Mouse (Mus musculus) G1E (cell line): Measurements from ENCODE around the gene Rab3b. TPM values are rescaled to one million over a fixed set of nuclear protein-coding genes. Genes with fewer than 3 reads are reported as not detected.

Experiments used
- ATAC-seq: 2 replicates; pipeline ENCODE4 v1.8.0; 2016; ENCODE audit warnings: mild to moderate bottlenecking; ENCODE audit not compliant: insufficient number of reproducible peaks, poor library complexity, low FRiP score, severe bottlenecking; ENCODE audit errors: extremely low read depth
- DNase-seq: peaks from one replicate; pipeline ENCODE4 v3.0.0; 2012; ENCODE audit warnings: low spot score
- H3K27me3 ChIP-seq: 2 replicates; pipeline ENCODE4 v1.6.1; 2012; ENCODE audit warnings: mild to moderate bottlenecking, low read length, inconsistent platforms; ENCODE audit not compliant: insufficient read depth
- H3K36me3 ChIP-seq: replicated peaks from 2 replicates; pipeline ENCODE3; 2012; ENCODE audit warnings: mild to moderate bottlenecking, inconsistent platforms
- H3K4me1 ChIP-seq: 2 replicates; pipeline ENCODE4 v1.6.1; 2012; ENCODE audit warnings: low read depth, low read length, inconsistent platforms, mixed read lengths; ENCODE audit not compliant: insufficient read depth
- H3K4me3 ChIP-seq: 2 replicates; pipeline ENCODE4 v1.5.1; 2012; ENCODE audit warnings: low read depth, mild to moderate bottlenecking, inconsistent platforms, low read length, moderate library complexity, mixed read lengths
- H3K9me3 ChIP-seq: replicated peaks from 2 replicates; pipeline ENCODE4 v1.6.1; 2012; ENCODE audit warnings: inconsistent platforms
- CTCF ChIP-seq: IDR thresholded peaks from 2 replicates; pipeline ENCODE4 v1.5.1; 2012; ENCODE audit warnings: low read depth, low read length, inconsistent platforms, mixed read lengths
- GATA1 ChIP-seq: IDR thresholded peaks from 2 replicates; pipeline ENCODE4 v1.6.1; 2012; ENCODE audit warnings: borderline replicate concordance, low read length, inconsistent platforms, mixed read lengths
- GATA2 ChIP-seq: IDR thresholded peaks from 2 replicates; pipeline ENCODE4 v1.6.1; 2012; ENCODE audit warnings: low read depth, low read length, inconsistent platforms, borderline replicate concordance
- POLR2AphosphoS5 ChIP-seq: IDR thresholded peaks from 2 replicates; pipeline ENCODE4 v1.6.1; 2012; ENCODE audit warnings: low read depth, low read length, inconsistent platforms; ENCODE audit not compliant: insufficient replicate concordance
- TAL1 ChIP-seq: conservative IDR thresholded peaks from 2 replicates; pipeline ENCODE4 v1.6.1; 2012; ENCODE audit warnings: low read depth, low read length, inconsistent platforms, mixed read lengths
- polyA plus RNA-seq: library from polyadenylated mRNA; stranded (reverse); fragments of >175 nt; gene quantifications from 2 replicates; pipeline ENCODE4 v1.2.3, GENCODE M21; 2012
- total RNA-seq, 2 experiments: library from RNA; stranded (forward) in 1 of 2; stranded (reverse) in 1 of 2; fragments of 200-1000 nt in 1 of 2; fragments of >200 nt in 1 of 2; fragmentation: Nextera tagmentation in 1 of 2; gene quantifications; 2 replicates each; pipeline ENCODE4 v1.2.3; 2014 to 2017

Gene Rab3b
- total and polyA plus RNA-seq, 3 experiments: 0.05 to 0.13 TPM; not detected in 1

- Histone ChIP-seq H3K4me1 (no peaks in the 10 kb centered on the region), H3K27me3 (peaks cover 12% of the 10 kb centered on the region), H3K36me3 (no peaks in the 10 kb centered on the region), H3K9me3 (no peaks in the 10 kb centered on the region), H3K4me3 (no peak overlapping the region)
- no peak for DNase-seq
- no peak for ATAC-seq
- TF ChIP-seq GATA1: no peak
- TF ChIP-seq POLR2AphosphoS5: no peak
- no peak for TF ChIP-seq GATA2
- TF ChIP-seq TAL1: no peak
- TF ChIP-seq CTCF: no peak
Observed at GRCm38 (mm10) chr4:108887456-108887855, 8.6 kb downstream of the Rab3b start.

- DNase-seq (no peak), ATAC-seq (no peak)
- Histone ChIP-seq H3K27me3 (peaks cover 20% of the 10 kb centered on the region), H3K4me1 (no peaks in the 10 kb centered on the region), H3K4me3 (no peak overlapping the region), H3K36me3 (no peaks in the 10 kb centered on the region), H3K9me3 (no peaks in the 10 kb centered on the region)
- TF ChIP-seq GATA1 (no peak), TAL1 (no peak), CTCF (no peak), POLR2AphosphoS5 (no peak), GATA2 (no peak)
Observed at GRCm38 (mm10) chr4:108890876-108891275, 12.0 kb downstream of the Rab3b start.

GRCm38 (mm10) chr4:108900421-108900820 lies 21.6 kb downstream of the Rab3b start:
- H3K27me3 ChIP-seq: peaks cover 3% of the 10 kb centered on the region

GRCm38 (mm10) chr4:108902886-108903285 lies 24.0 kb downstream of the Rab3b start:
- no peaks in the 10 kb centered on the region for H3K4me1 ChIP-seq

More at GRCm38 (mm10) chr4:108900421-108900820, 21.6 kb downstream of the Rab3b start:
- Histone ChIP-seq H3K4me1 (no peaks in the 10 kb centered on the region), H3K36me3 (no peaks in the 10 kb centered on the region), H3K9me3 (no peaks in the 10 kb centered on the region), H3K4me3 (no peak overlapping the region)
- TF ChIP-seq POLR2AphosphoS5 (no peak), GATA2 (no peak), TAL1 (no peak), CTCF (no peak), GATA1 (no peak)
- DNase-seq (no peak), ATAC-seq (no peak)

GRCm38 (mm10) chr4:108903346-108903745 lies 24.5 kb downstream of the Rab3b start:
- Histone ChIP-seq H3K27me3 (peaks cover 22% of the 10 kb centered on the region), H3K4me1 (no peaks in the 10 kb centered on the region), H3K36me3 (no peaks in the 10 kb centered on the region), H3K9me3 (no peaks in the 10 kb centered on the region), H3K4me3 (no peak overlapping the region)
- no peak for DNase-seq
- TF ChIP-seq POLR2AphosphoS5: no peak
- no peak for TF ChIP-seq GATA1
- TF ChIP-seq TAL1: no peak
- TF ChIP-seq CTCF: no peak
- TF ChIP-seq GATA2: no peak
- no peak for ATAC-seq

More at GRCm38 (mm10) chr4:108902886-108903285, 24.0 kb downstream of the Rab3b start:
- Histone ChIP-seq H3K36me3 (no peaks in the 10 kb centered on the region), H3K9me3 (no peaks in the 10 kb centered on the region), H3K27me3 (peaks cover 20% of the 10 kb centered on the region), H3K4me3 (no peak overlapping the region)
- DNase-seq: no peak
- ATAC-seq: no peak
- no peak for TF ChIP-seq GATA1
- TF ChIP-seq CTCF: no peak
- TF ChIP-seq GATA2: no peak
- no peak for TF ChIP-seq TAL1
- TF ChIP-seq POLR2AphosphoS5: no peak

- H3K4me1 ChIP-seq: no peaks in the 10 kb centered on the region
- ATAC-seq (no peak), DNase-seq (no peak)
- TF ChIP-seq TAL1: no peak
- TF ChIP-seq GATA1: no peak
- no peak for TF ChIP-seq POLR2AphosphoS5
- no peak for TF ChIP-seq CTCF
- TF ChIP-seq GATA2: no peak
- H3K4me3 ChIP-seq: no peak overlapping the region
- H3K27me3 ChIP-seq: peaks cover 22% of the 10 kb centered on the region
- no peaks in the 10 kb centered on the region for H3K36me3 ChIP-seq
- no peaks in the 10 kb centered on the region for H3K9me3 ChIP-seq
Observed at GRCm38 (mm10) chr4:108904076-108904475, 25.2 kb downstream of the Rab3b start.

- Histone ChIP-seq H3K36me3 (no peaks in the 10 kb centered on the region), H3K27me3 (peaks cover 22% of the 10 kb centered on the region), H3K9me3 (no peaks in the 10 kb centered on the region), H3K4me1 (no peaks in the 10 kb centered on the region), H3K4me3 (no peak overlapping the region)
- ATAC-seq (no peak), DNase-seq (no peak)
- no peak for TF ChIP-seq GATA1
- no peak for TF ChIP-seq TAL1
- TF ChIP-seq GATA2: no peak
- TF ChIP-seq CTCF: no peak
- no peak for TF ChIP-seq POLR2AphosphoS5
Observed at GRCm38 (mm10) chr4:108904790-108905189, 25.9 kb downstream of the Rab3b start.
